Mouse (Mus musculus): ENCODE measurements around the gene Fgf18.

Gene Fgf18

GRCm38 (mm10) chr11:33147171-33147571 lies at the start of gene Fgf18:
Fgf18 (minus strand) TSS chr11:33147400.
- DNase-seq (ENCODE audit: low read depth, low spot score): no peak

GRCm38 (mm10) chr11:33196447-33197132 lies 49.4 kb upstream of the Fgf18 start:
- DNase-seq (ENCODE audit: low read depth, low spot score): no peak

GRCm38 (mm10) chr11:33195531-33196446 lies 48.6 kb upstream of the Fgf18 start:
- no peak for DNase-seq (ENCODE audit: low read depth, low spot score)

- DNase-seq (ENCODE audit: low read depth, low spot score): no peak
Observed at GRCm38 (mm10) chr11:33195061-33195460, 47.9 kb upstream of the Fgf18 start.

- no peak for DNase-seq (ENCODE audit: low read depth, low spot score)
Observed at GRCm38 (mm10) chr11:33193695-33194094, 46.5 kb upstream of the Fgf18 start.

GRCm38 (mm10) chr11:33181804-33182203 lies 34.6 kb upstream of the Fgf18 start:
- DNase-seq (ENCODE audit: low read depth, low spot score): no peak

GRCm38 (mm10) chr11:33180701-33181116 lies 33.5 kb upstream of the Fgf18 start:
- DNase-seq (ENCODE audit: low read depth, low spot score): no peak

- DNase-seq (ENCODE audit: low read depth, low spot score): no peak
Observed at GRCm38 (mm10) chr11:33179802-33180201, 32.6 kb upstream of the Fgf18 start.

- no peak for DNase-seq (ENCODE audit: low read depth, low spot score)
Observed at GRCm38 (mm10) chr11:33176525-33177245, 29.5 kb upstream of the Fgf18 start.

- no peak for DNase-seq (ENCODE audit: low read depth, low spot score)
Observed at GRCm38 (mm10) chr11:33175768-33176167, 28.6 kb upstream of the Fgf18 start.

- no peak for DNase-seq (ENCODE audit: low read depth, low spot score)
Observed at GRCm38 (mm10) chr11:33170489-33170888, 23.3 kb upstream of the Fgf18 start.

GRCm38 (mm10) chr11:33162998-33163506 lies 15.9 kb upstream of the Fgf18 start, which contains the start of gene Npm1:
Npm1 (minus strand) TSS chr11:33163206.
- DNase-seq (ENCODE audit: low read depth, low spot score): peak; percentile 98

- no peak for DNase-seq (ENCODE audit: low read depth, low spot score)
Observed at GRCm38 (mm10) chr11:33162211-33162997, 15.2 kb upstream of the Fgf18 start.

- no peak for DNase-seq (ENCODE audit: low read depth, low spot score)
Observed at GRCm38 (mm10) chr11:33159741-33160140, 12.5 kb upstream of the Fgf18 start.

GRCm38 (mm10) chr11:33157453-33158196 lies 10.4 kb upstream of the Fgf18 start:
- no peak for DNase-seq (ENCODE audit: low read depth, low spot score)

GRCm38 (mm10) chr11:33156436-33157015 lies 9.3 kb upstream of the Fgf18 start:
- no peak for DNase-seq (ENCODE audit: low read depth, low spot score)

GRCm38 (mm10) chr11:33154459-33154858 lies 7.3 kb upstream of the Fgf18 start:
- no peak for DNase-seq (ENCODE audit: low read depth, low spot score)

- no peak for DNase-seq (ENCODE audit: low read depth, low spot score)
Observed at GRCm38 (mm10) chr11:33152997-33153396, 5.8 kb upstream of the Fgf18 start.

GRCm38 (mm10) chr11:33151780-33152145 lies 4.6 kb upstream of the Fgf18 start:
- no peak for DNase-seq (ENCODE audit: low read depth, low spot score)
